Mouse (Mus musculus) CD8-positive naive resting alpha-beta T cell, adult 2 months (primary cell): ENCODE results near the gene Myo1h.
A peak's percentile ranks its signal among the peaks of the same experiment; 100 is the strongest.

Experiments used
- DNase-seq, 2 experiments: peaks; one replicate each; pipeline ENCODE4 v3.0.0; 2022; ENCODE audit warnings: low read depth in 2 of 2, low spot score in 2 of 2

The Myo1h gene

DNA sequence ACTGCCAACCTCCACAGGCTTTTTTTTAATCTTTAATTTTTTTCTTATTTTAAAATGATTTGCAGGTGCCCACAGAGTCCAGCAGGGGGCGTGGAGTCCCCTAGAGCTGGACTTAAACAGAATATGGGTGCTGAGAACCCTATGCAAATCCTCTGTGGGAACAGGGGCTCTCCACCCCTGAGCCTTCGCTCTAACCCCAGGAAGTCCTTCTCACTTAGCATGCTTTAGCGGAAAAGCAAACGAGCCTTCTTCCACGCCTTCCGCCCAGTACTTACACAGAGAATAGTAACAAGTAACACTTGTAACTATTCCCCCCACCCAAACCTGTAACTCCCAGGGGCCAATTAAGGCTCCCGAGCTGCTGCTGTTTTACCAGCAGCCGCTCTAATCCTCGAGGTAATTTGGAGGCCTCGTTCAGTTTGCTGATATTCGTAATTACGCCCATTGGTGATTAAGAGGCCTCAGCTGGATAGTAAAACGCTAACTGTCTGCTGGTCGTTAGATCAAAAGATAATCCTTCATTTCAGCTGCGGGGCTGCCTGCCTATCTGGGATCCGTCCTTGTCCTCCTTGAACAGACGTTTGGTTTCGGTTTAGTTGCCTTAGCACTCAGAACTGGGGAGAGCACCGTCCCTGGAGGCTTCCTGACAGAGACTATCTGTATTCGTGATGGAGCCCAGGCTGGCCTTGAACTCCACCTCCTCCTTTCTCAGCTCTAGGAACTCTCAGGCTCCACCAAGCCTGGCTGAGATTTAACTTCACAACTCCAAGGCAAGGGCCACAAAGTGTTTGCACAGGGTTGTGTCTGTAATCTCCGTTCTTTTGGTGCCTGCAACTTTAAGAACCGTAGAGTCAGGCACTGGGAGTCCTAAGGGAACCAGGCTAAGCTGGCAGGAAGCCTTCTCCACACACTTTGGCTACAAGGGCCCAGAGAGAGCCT, 8.0 kb downstream of the Myo1h start:
- DNase-seq, result no peak

DNA sequence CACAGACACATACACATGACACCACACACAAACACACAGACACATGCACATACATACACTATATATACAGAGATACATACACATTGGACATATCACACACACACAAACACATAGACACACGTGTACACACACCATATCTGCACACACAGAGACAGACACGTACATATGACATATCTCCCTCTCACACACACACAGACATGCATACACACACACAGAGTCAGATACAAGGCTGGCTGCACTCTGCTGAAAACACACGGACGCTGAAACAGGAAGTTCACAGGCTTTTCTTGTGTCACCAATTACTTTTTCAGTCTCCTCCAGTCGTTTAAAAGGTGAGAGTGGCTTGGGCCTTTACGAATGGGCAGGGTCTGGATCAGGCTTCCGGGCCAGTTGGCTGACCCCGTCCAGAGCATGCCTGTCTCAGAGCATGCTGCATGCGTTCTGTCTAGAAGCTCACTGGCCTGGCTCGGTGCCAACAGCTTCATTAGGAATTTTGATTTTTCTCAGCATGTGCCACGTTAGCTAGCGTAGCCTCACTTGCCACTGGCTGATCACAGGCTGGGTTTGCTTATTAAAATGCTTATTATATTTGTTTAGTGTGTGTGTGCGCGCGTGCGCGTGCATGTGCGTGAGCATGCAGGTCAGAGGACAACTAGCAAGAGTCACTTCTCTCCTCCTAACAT, 9.4 kb downstream of the Myo1h start:
- DNase-seq, result no peak

GRCm38 (mm10) chr5:114299156-114299855, 10.3 kb downstream of the Myo1h start:
- DNase-seq, result no peak

- no peak for DNase-seq
Observed at GRCm38 (mm10) chr5:114299883-114300610, 11.1 kb downstream of the Myo1h start.

DNA sequence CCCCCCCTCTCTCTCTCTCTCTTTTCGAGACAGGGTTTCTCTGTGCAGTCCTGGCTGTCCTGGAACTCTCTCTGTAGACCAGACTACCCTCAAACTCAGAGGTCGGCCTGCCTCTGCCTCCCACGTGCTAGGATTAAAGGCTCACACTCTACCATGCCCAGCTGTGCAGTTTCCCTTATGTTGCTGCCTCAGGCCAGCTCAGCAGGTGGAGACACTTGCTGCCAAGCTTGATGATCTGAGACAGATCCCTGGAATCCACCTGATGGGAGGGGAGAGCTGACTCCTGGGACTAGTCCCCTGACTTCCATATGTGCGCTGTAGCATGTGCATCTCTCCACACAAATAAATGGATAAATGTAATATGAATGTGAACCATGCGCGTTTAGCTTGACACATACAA, 14.2 kb downstream of the Myo1h start:
- no peak for DNase-seq

GRCm38 (mm10) chr5:114306496-114306895, 17.5 kb downstream of the Myo1h start:
- DNase-seq, result no peak

DNA sequence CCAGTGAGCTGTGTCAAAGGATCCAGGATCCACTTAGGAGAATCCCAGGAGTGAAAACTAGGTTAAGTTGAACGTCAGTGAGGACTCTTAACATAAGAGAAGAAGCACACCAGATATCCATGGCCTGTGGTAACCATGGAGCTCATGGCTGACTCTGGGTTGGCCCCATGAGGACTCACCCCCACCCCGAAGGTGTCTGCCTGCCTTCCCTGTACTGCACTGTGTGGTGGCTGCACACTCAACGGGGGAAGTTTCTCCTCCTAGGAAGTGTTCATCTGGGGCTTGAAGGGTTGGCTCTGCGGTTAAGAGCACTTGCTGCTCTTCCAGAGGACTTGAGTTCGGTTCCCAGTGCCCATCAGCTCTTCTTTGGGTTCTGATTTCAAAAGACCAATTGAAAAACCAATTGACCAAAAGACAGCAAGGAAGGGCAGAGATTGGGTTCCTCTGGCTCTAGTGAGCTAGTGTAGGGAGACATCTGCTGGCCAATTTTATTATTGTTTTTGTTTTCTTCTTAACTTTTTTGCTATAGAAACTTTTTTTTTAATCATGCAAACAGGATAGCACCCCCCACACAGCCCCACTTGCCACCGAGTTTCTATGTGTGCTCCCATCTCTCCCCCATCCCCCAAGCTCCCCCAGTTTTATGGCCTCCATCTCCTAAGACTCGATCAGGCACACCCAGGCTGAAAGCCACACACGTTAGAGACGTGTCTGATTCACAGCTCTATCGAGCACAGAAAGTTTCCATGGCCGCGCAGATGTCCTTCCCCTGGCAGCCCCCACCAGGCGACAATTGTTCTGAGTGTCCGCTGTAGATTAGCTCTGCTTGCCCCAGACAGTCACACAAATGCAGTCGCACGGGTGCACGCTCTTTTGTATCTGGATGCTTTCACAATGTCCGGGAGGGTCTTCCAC, 20.1 kb downstream of the Myo1h start:
- DNase-seq, result peak in 1 of 2 experiments; percentile 46

- DNase-seq, result no peak
Observed at GRCm38 (mm10) chr5:114309680-114310036, 20.7 kb downstream of the Myo1h start.

DNA sequence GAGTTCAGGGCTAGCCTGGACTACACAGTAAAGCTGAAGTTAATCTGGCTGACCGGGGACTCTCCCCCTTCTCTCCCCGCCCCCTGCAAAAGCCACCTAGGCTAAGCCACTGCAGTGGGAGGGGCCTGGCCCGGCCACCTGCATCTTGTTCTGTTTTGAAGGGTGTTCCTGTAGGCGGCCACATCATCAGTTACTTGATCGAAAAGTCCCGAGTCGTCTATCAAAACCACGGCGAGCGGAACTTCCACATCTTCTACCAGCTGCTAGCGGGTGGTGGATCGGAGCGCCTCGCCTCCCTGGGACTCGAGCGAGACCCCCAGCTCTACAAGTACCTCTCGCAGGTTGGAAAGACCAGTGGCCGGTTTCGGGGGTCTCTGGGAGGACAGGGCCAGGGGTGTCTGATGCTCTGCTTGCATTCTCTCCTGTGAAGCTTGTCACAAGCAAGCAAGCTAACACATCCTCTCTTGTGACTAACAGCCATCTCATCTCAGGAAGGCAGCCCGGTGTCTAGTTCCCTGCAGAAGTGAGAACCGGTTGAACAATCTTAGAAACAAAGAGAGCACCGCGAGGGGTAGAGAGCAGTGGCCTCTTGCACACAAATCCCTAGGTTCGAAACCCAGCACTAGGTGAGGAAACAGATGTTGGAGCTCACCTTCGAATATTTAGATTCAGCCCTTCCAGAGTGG, 34.3 kb downstream of the Myo1h start:
- peak; percentile 55 to 66 for DNase-seq

DNA sequence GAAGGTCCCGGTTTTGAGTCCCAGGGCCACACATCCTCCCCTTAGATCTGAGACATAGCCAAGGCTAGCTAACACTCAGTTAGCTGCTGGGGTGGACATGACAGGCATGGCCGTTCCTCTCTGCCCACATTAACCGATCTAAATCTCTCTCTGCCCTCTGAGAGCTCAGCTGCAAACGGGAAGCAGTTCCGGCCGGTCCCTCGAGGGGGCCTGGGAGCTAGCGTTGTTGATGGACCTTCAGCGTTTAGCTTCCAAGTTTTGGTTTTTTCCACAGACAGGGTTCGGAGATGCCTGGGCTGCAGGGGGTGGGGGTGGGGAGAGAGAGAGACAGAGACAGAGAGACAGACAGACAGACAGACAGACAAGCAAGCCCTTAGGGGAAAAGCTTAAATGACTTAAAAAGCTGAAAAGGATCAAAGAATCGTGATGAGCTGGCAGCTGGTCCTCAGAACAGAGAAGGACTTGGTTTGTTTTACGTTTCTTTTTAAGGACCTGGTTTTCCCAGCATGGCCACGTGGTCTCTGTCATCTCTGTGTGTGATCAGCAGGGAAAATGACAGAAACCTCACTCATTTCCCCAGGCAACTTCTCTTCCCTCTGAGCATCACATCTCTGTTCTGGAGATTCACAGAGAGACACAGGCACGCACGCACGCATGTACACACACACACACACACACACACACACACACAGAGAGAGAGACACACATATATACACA, 35.0 kb downstream of the Myo1h start:
- peak; percentile 30 to 48 for DNase-seq

- no peak for DNase-seq
Observed at GRCm38 (mm10) chr5:114342996-114343395, 54.0 kb downstream of the Myo1h start.

- DNase-seq, result no peak
Observed at GRCm38 (mm10) chr5:114343612-114344011, 54.6 kb downstream of the Myo1h start.

DNA sequence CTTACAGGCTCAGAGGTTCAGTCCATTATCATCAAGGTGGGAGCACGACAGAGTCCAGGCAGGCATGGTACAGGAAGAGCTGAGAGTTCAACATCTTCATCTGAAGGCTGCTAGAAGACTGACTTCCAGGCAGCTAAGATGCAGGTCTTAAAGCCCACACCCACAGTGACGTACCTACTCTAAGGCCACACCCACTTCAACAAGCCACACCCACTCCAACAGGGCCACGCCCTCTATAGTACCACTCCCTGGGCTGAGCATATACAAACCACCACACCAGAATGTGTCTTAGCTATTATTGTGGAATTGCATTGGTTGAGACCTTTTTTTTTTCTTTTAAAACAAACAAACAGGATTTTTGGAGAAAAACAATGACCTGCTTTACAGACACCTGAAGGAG, 56.6 kb downstream of the Myo1h start:
- no peak for DNase-seq

DNA sequence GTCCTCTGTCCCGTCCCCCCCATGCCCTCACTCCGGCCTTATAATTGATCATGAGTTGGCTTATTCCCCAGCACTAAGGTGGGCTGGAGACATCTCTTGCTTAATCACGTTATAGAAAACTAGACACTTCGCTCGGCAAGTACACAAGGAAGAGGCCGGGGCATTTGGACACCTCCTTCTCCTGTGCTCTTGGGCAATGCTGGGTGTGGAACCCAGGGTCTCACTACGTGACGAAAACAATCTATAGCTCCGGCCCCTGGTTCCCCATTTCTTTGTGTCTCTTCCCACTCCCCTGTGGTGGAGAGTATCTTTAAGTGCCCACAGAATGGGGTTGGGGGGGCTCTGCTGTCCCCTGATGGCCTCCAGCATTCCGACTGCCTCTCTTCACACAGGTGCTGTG, 58.0 kb downstream of the Myo1h start:
- no peak for DNase-seq

DNA sequence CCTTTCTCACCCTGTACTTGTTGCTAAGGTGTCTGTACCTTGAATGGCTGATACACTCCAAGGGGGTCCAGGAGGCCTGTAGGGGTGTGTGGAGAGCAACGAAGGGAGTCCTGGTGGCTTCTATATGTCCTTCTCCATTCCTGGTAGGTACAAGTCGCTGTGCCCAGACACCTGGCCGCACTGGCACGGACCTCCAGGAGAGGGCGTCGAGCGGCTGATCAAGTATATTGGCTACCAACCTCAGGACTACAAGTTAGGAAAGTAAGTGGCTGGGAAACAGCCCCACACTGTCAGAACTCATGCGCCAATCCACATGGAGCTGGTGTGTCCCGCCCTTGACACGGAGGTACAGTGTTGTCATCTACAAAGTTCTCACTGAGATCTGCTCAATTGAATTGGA, 62.5 kb downstream of the Myo1h start:
- no peak for DNase-seq

- DNase-seq, result peak; percentile 58 to 63
Observed at GRCm38 (mm10) chr5:114356250-114356935, 67.4 kb downstream of the Myo1h start.

- no peak for DNase-seq
Observed at GRCm38 (mm10) chr5:114356936-114357751, 68.2 kb downstream of the Myo1h start.
